Mouse (Mus musculus) E14TG2a.4 (cell line): ENCODE measurements around the gene Nme1.

Experiments
- CTCF ChIP-seq: conservative IDR thresholded peaks from 2 replicates; pipeline ENCODE4 v1.5.1; 2014; ENCODE audit warnings: low read length
- NANOG ChIP-seq: IDR thresholded peaks from 2 replicates; pipeline ENCODE4 v1.6.1; 2014; ENCODE audit warnings: borderline replicate concordance, low read length, mixed read lengths

DNA sequence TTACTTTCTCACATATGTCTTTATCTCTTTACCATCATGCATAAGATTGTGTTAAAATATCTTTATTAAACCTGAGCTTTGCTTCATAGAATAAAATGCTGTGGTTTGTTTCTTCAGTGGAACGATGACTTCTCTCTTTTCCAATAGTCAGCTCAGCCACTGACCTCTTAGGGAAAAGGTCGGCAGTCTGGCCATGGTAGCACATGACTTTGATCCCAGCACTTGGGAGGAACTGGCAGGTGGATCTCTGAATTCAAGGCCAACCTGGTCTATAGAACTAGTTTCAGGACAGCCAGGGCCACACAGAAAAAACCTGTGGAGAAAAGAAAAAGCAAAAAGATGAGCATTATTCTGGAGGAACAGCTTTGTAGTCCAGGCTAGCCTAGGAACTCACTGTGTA, 35.0 kb upstream of the Nme1 start:
- TF ChIP-seq CTCF (no peak), NANOG (no peak)
